Mouse (Mus musculus) E14TG2a.4 (cell line): Measurements from ENCODE around the gene Kcng1.

Source experiments
- CTCF ChIP-seq: conservative IDR thresholded peaks from 2 replicates; pipeline ENCODE4 v1.5.1; 2014; ENCODE audit warnings: low read length
- POU5F1 ChIP-seq: IDR thresholded peaks from 2 replicates; pipeline ENCODE4 v1.6.1; 2014; ENCODE audit warnings: low read length, borderline replicate concordance

DNA sequence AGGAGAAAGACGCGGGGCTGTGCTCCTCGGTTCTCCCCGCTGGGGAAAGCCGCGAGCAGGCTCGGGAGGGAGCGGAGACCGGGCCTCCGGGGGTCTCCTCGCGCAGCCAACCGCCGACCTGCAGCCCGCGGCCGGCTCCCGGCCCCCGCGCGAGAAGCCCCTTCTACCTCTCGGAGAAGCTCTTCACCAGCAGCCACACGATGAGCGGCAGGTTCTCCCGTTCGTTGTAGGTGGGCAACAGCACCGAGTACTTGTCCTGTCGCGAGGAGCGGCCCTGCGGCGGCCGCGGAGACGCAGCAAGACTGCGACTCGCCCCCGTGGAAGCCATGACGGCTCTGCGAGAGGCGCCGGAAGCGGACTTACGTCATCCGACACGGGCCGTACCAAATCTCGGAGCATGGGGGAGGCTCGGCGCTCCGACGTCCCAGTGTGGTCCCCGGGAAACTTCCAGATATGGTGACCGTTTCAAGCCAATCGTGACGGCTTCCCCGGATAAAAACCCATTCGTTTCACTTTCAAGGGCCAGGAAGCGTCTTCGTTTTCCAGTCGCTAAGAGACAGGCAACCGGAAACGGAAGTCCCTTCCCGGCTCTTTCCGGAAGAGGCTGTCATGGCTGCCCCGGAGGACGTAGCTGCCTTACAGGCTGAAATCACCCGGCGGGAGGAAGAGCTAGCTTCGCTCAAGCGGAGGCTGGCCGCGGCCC lies 51.4 kb downstream of the Kcng1 start, which contains the start of the genes Gm20716, Dpm1 and Mocs3:
- no peak for TF ChIP-seq CTCF
- TF ChIP-seq POU5F1 = no peak
